Mouse (Mus musculus) kidney, adult 2 months (tissue): Measurements from ENCODE around the gene Abca16. TPM values are rescaled to one million over a fixed set of nuclear protein-coding genes. Genes with fewer than 3 reads are reported as not detected.

Source experiments
- DNase-seq: peaks from one replicate; pipeline ENCODE4 v3.0.0; 2021
- H3K27ac ChIP-seq: fragments of 200-500 bp; 2 replicates; pipeline ENCODE4 v1.5.1; 2012; ENCODE audit warnings: low read depth, low read length, control low read depth, inconsistent platforms; ENCODE audit not compliant: insufficient read depth
- H3K27me3 ChIP-seq: fragments of 200-500 bp; replicated peaks from 2 replicates; pipeline ENCODE4 v1.6.1; 2012; ENCODE audit warnings: mild to moderate bottlenecking, moderate library complexity, low read length, inconsistent platforms; ENCODE audit not compliant: control insufficient read depth, insufficient read depth
- H3K36me3 ChIP-seq: fragments of 200-500 bp; 2 replicates; pipeline ENCODE4 v1.6.1; 2012; ENCODE audit warnings: mild to moderate bottlenecking, moderate library complexity, low read length, inconsistent platforms; ENCODE audit not compliant: control insufficient read depth, insufficient read depth
- H3K4me1 ChIP-seq: fragments of 200-500 bp; 2 replicates; pipeline ENCODE4 v1.6.1; 2011; ENCODE audit warnings: low read length; ENCODE audit not compliant: control insufficient read depth, insufficient read depth
- H3K4me3 ChIP-seq: fragments of 200-500 bp; 2 replicates; pipeline ENCODE4 v1.5.1; 2011; ENCODE audit warnings: mild to moderate bottlenecking, low read depth, low read length, control low read depth; ENCODE audit not compliant: insufficient read depth
- CTCF ChIP-seq: fragments of 200-500 bp; conservative IDR thresholded peaks from 2 replicates; pipeline ENCODE4 v1.5.1; 2011; ENCODE audit warnings: low read depth, mild to moderate bottlenecking, control low read depth, low read length, moderate library complexity, mixed read lengths; ENCODE audit not compliant: insufficient read depth, insufficient read length
- POLR2A ChIP-seq: fragments of 200-500 bp; IDR thresholded peaks from one replicate; pipeline ENCODE4 v1.6.1; 2011; ENCODE audit warnings: low read depth, low read length, control low read depth
- WGBS: fragments of 180-500 bp; shearing (Covaris S2); methylation state at CpG from one replicate; pipeline ENCODE4 v1.1.7; 2018; 5-methylcytosine and 5-hydroxymethylcytosine counted together
- polyA plus RNA-seq: library from polyadenylated mRNA; depleted of rRNA; stranded (reverse); fragments of >200 nt; gene quantifications from 2 replicates; pipeline ENCODE4 v1.2.3, GENCODE M21; 2012; rRNA removed

The Abca16 gene
- polyA plus RNA-seq, 1 experiment: not detected

DNA sequence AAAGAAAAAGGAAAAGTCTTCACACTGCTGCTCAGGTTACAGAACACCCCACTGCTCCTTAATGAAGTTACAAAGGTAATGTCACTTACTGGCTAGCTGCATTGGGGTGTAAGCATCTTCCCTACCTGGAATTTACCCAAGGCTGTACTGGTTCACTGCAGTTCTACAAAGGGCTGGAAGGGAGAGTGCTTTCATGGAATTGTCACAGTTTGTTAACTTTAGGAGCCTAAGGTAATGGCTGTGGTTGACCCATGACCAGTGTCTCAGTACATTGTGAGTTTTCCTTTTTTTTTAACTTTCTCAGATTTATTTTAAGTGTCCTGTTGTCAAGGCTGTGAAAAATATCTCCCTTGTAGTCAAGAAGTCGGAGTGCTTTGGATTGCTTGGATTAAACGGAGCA lies 125.4 kb downstream of the Abca16 start:
- H3K27ac ChIP-seq: no peak overlapping the region
- WGBS: 18% methylated on average over 2 of the region's 2 CpGs
- no peaks in the 10 kb centered on the region for H3K27me3 ChIP-seq
- no peaks in the 10 kb centered on the region for H3K4me1 ChIP-seq
- TF ChIP-seq CTCF (no peak), POLR2A (no peak)
- peak; percentile 44 for DNase-seq
- H3K4me3 ChIP-seq: no peak overlapping the region
- no peaks in the 10 kb centered on the region for H3K36me3 ChIP-seq

DNA sequence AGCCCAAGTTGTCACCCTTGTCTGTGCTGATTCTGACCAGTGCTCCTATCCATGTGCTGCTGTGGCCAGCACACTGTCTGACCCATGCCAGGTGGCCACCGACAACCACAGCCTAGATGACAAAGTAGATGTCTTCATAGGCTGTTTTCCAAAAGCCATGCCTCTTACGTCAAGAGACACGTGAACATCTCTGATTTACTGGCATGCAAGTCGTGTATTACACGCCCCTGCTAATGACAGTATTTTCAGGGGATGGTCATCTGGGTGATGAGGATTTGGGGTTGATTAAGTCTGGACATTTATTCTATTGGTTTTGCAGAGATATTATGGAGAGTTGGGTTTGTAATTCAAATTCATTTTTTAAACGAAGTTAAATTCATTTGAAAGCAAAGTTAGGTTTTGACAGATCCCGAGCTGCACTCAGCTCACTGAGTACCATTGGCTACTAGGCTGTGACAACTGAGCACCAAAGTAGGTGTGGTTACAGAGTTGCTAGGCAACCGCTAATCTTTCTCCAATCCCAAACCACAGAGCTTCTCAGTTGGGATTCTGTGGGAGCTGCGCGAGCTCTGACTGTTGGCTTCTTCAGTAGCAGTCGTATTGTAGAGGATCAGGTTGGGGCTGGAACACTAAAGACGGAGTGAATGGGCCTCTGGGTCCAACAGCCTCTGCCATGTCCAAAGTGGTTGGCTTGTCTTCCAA lies 143.2 kb downstream of the Abca16 start:
- H3K27me3 ChIP-seq: no peaks in the 10 kb centered on the region
- no peak overlapping the region for H3K4me3 ChIP-seq
- no peak overlapping the region for H3K27ac ChIP-seq
- no peaks in the 10 kb centered on the region for H3K36me3 ChIP-seq
- WGBS: 52% methylated on average over 12 of the region's 12 CpGs
- DNase-seq: no peak
- TF ChIP-seq CTCF: no peak
- TF ChIP-seq POLR2A: no peak
- no peaks in the 10 kb centered on the region for H3K4me1 ChIP-seq

DNA sequence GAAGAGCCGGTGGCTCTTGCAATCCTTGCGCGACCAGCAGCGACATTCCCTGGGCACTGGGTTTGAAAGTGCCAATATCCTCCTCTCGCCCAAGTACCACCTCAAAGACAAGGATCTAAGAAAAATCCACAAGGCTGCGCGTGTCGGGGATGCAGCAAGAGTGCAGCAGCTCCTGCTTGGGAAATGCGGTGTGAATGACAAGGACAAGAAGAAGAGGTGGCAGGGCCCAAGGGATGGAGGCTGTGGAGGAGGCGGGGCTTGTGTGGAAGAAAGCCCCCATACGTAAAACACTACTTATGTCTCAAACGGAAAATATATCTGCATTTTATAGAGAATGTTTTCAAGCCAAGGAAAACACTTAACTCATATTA lies 143.7 kb downstream of the Abca16 start:
- TF ChIP-seq CTCF: no peak
- TF ChIP-seq POLR2A: no peak
- 56% methylated on average over 12 of the region's 12 CpGs for WGBS
- DNase-seq: no peak
- no peaks in the 10 kb centered on the region for H3K4me1 ChIP-seq
- no peak overlapping the region for H3K27ac ChIP-seq
- no peaks in the 10 kb centered on the region for H3K27me3 ChIP-seq
- H3K36me3 ChIP-seq: no peaks in the 10 kb centered on the region
- no peak overlapping the region for H3K4me3 ChIP-seq

DNA sequence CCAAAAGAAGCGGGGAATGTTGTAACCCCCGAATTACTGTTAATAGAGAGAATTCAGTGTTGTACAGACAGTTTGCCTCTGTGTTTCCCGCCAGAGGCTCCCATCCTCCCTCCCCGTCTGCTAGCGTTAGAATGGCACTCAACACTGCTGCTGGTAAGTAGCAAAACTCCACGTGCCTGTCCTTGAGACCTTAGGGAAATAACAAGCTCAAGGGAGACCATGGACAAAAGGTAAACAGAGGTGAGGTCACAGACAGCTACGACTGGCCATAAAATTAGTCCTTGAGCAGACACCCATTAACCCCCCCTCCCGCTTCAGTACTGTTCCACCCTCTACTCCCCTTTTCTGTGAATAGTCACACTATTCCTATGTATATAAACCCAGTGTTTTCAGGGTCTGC lies 157.9 kb downstream of the Abca16 start:
- no peak for DNase-seq
- Histone ChIP-seq H3K27ac (no peak overlapping the region), H3K4me1 (no peaks in the 10 kb centered on the region), H3K27me3 (no peaks in the 10 kb centered on the region), H3K4me3 (no peak overlapping the region), H3K36me3 (no peaks in the 10 kb centered on the region)
- WGBS: 49% methylated on average over 8 of the region's 8 CpGs
- TF ChIP-seq CTCF (no peak), POLR2A (no peak)

DNA sequence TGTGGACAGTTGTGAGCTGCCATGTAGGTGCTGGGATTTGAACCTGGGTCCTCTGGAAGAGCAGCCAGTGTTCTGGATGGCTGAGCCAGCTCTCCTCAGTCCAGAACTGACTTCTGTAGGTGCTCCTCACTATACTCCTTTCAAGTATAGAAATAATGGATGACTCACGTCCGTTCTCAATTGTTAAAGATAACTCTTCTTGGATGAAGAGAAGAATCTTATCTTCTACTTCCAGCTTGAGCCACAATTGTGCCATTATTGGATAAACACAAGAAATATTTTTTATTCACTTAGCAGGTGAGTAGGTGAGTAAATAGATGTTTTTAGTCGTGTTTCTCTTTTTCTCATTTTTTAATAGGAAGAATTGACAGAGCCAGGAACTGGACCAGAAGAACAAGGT lies 167.1 kb downstream of the Abca16 start:
- no peak for DNase-seq
- Histone ChIP-seq H3K27me3 (no peaks in the 10 kb centered on the region), H3K4me3 (no peak overlapping the region), H3K4me1 (no peaks in the 10 kb centered on the region), H3K27ac (no peak overlapping the region), H3K36me3 (no peaks in the 10 kb centered on the region)
- 80% methylated on average over 3 of the region's 3 CpGs for WGBS
- TF ChIP-seq CTCF: no peak
- no peak for TF ChIP-seq POLR2A

Other genes with a start within 250 kb of the Abca16 start
- 10.8 and 15.0 TPM in 2 replicates for gene Anks4b, start 235.8 kb upstream of the Abca16 start, polyA plus RNA-seq
- gene Crym, start 207.5 kb upstream of the Abca16 start, polyA plus RNA-seq: 30.2 and 30.9 TPM in 2 replicates
- gene Abca14, start 205.7 kb upstream of the Abca16 start, polyA plus RNA-seq: 0.03 and 0.06 TPM in 2 replicates
- not detected in 2 replicates for gene Abca15, start 81.0 kb upstream of the Abca16 start, polyA plus RNA-seq
- gene Uqcrc2, start 225.5 kb downstream of the Abca16 start, polyA plus RNA-seq: 228 and 275 TPM in 2 replicates